Mouse (Mus musculus) hindbrain, postnatal 0 days (tissue): ENCODE data around the gene Tpst1. TPM values are rescaled to one million over a fixed set of nuclear protein-coding genes. Genes with fewer than 3 reads are reported as not detected.
A peak's percentile ranks its signal among the peaks of the same experiment; 100 is the strongest.

Experiments used
- ATAC-seq: fragments of 200-750 bp; cut with Nextera tagmentation; 2 replicates; pipeline ENCODE4 v1.8.0; 2017; ENCODE audit warnings: mild to moderate bottlenecking, moderate TSS enrichment, moderate library complexity
- DNase-seq: peaks from one replicate; pipeline ENCODE4 v3.0.0-alpha.2; 2015; ENCODE audit warnings: low spot score
- H3K27ac ChIP-seq: fragments of 300-500 bp; sonication (generic); 2 replicates; pipeline ENCODE4 v1.5.1; 2014; ENCODE audit warnings: mild to moderate bottlenecking
- H3K27me3 ChIP-seq: fragments of 300-500 bp; sonication (generic); 2 replicates; pipeline ENCODE4 v1.6.1; 2014; ENCODE audit warnings: low read length, mixed read lengths; ENCODE audit not compliant: insufficient read depth
- H3K36me3 ChIP-seq: fragments of 300-500 bp; sonication (generic); 2 replicates; pipeline ENCODE4 v1.6.1; 2014; ENCODE audit warnings: low read length, mixed read lengths; ENCODE audit not compliant: insufficient read depth
- H3K4me1 ChIP-seq: fragments of 300-500 bp; sonication (generic); 2 replicates; pipeline ENCODE4 v1.6.1; 2014; ENCODE audit warnings: antibody characterized with exemption, low read length, mixed read lengths; ENCODE audit not compliant: insufficient read depth
- H3K4me2 ChIP-seq: fragments of 300-500 bp; sonication (generic); 2 replicates; pipeline ENCODE4 v1.6.1; 2014; ENCODE audit warnings: low read depth, mild to moderate bottlenecking, low read length, moderate library complexity, mixed read lengths
- H3K4me3 ChIP-seq: fragments of 300-500 bp; sonication (generic); 2 replicates; pipeline ENCODE4 v1.5.1; 2014; ENCODE audit warnings: low read length
- H3K9ac ChIP-seq: fragments of 300-500 bp; sonication (generic); replicated peaks from 2 replicates; pipeline ENCODE4 v1.6.1; 2014; ENCODE audit warnings: mild to moderate bottlenecking, low read length, moderate library complexity, mixed read lengths
- H3K9me3 ChIP-seq: fragments of 300-500 bp; sonication (generic); 2 replicates; pipeline ENCODE4 v1.6.1; 2016; ENCODE audit warnings: low read length, mixed read lengths
- CTCF ChIP-seq: IDR thresholded peaks from 2 replicates; pipeline ENCODE4 v1.5.1; 2016; ENCODE audit warnings: antibody characterized with exemption, control low read depth, low read depth
- WGBS: fragments of 180-500 bp; shearing (Covaris S2); extraction: QIAGEN DNeasy Blood & Tissue Kit; methylation state at CpG from one replicate; pipeline ENCODE4 v1.1.7; 2014; 5-methylcytosine and 5-hydroxymethylcytosine counted together
- polyA plus RNA-seq: library from polyadenylated mRNA; unstranded; fragments of >200 nt; fragmentation: Nextera tagmentation; extraction: Ambion mirVana; gene quantifications from 2 replicates; pipeline ENCODE4 v1.2.1, GENCODE M21; 2015
- total RNA-seq: library from RNA; depleted of rRNA; stranded (reverse); fragments of >200 nt; gene quantifications from 2 replicates; pipeline ENCODE4 v1.2.3, GENCODE M21; 2014

Gene Tpst1
- total and polyA plus RNA-seq, 2 experiments from 2014 or later = 38.1 to 46.7 TPM

- Histone ChIP-seq H3K9ac (no peak overlapping the region), H3K9me3 (no peaks in the 10 kb centered on the region), H3K27me3 (no peaks in the 10 kb centered on the region), H3K27ac (no peak overlapping the region), H3K36me3 (no peaks in the 10 kb centered on the region), H3K4me3 (no peak overlapping the region), H3K4me2 (no peak overlapping the region), H3K4me1 (peaks cover 12% of the 10 kb centered on the region)
- ATAC-seq = no peak
- TF ChIP-seq CTCF = no peak
- 83% methylated on average over 5 of the region's 5 CpGs for WGBS
- DNase-seq = no peak
Observed at GRCm38 (mm10) chr5:130141138-130141537, 68.0 kb downstream of the Tpst1 start.

DNA sequence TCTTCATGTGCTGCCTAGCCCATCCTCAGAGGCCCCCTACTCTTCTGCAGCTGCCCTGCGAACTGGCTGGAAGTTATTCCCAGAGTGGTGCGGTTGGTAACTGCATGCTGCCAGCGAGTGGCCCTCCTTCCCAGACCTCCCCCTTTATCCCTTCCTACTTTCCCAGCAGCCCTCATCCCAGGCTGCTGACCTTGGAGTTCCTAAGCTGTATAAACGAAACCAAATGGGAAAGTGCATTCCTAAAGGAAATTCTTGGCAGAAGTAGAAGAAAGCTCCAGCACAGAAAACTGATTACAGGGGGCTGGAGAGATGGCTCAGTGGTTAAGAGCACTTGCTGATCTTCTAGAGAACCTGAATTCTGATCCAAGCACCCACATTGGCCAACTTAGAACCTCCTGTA lies 68.9 kb downstream of the Tpst1 start:
- WGBS = 64% methylated on average over 4 of the region's 4 CpGs
- H3K9ac ChIP-seq = no peak overlapping the region
- H3K9me3 ChIP-seq = no peaks in the 10 kb centered on the region
- no peak overlapping the region for H3K4me2 ChIP-seq
- TF ChIP-seq CTCF = no peak
- H3K27ac ChIP-seq = no peak overlapping the region
- H3K27me3 ChIP-seq = no peaks in the 10 kb centered on the region
- H3K4me3 ChIP-seq = no peak overlapping the region
- no peaks in the 10 kb centered on the region for H3K36me3 ChIP-seq
- no peak for DNase-seq
- no peak for ATAC-seq
- H3K4me1 ChIP-seq = peaks cover 12% of the 10 kb centered on the region

DNA sequence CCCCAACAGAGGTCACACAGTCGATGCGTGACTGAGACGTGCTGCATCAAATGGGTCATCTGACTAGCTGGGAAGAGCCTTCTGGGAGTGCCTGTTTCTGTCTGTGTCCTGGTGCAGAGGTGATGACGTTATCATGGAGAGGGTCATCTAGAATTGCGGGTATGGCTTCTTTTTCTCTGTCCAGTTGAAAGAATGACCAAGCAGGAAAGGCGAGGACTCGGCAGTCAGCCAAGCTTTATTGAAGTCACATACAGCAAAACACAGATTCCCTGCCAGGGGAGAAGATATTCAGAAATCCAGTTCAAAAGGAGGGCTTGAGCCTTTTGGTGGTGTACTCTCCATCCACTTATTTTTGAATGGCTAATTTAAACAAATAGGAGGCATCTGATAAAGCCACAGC lies 70.0 kb downstream of the Tpst1 start:
- Histone ChIP-seq H3K4me1 (peaks cover 12% of the 10 kb centered on the region), H3K9ac (no peak overlapping the region), H3K27ac (peak overlapping the region; percentile 94; the same call in 1 of the 2 replicates), H3K9me3 (no peaks in the 10 kb centered on the region), H3K4me3 (no peak overlapping the region), H3K27me3 (no peaks in the 10 kb centered on the region), H3K4me2 (no peak overlapping the region), H3K36me3 (no peaks in the 10 kb centered on the region)
- no peak for TF ChIP-seq CTCF
- no peak for DNase-seq
- WGBS = 87% methylated on average over 7 of the region's 7 CpGs
- ATAC-seq = no peak

DNA sequence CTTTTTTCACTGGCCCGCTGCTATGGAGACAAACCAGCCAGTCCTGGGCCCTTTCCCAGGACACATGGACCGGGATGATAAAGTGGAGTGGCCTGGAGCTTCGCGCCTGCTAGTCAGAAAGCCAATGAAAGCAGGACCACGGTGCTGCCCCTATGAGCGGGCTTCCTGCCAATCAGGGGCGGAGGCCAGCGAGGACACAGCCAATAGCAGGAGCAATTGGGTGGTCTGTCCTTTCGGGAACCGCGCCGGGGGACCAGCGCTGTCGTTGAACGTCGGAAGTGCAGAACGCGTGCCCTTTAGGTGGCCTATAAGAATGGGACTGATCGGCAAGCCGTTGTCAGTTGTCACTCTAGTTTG lies 70.8 kb downstream of the Tpst1 start:
- DNase-seq (peak; percentile 93), ATAC-seq (peak; percentile 69)
- peak overlapping the region; percentile 51 for H3K9ac ChIP-seq
- WGBS = under 1% methylated on average over 20 of the region's 20 CpGs
- peaks cover 12% of the 10 kb centered on the region for H3K4me1 ChIP-seq
- H3K36me3 ChIP-seq = peaks cover 5% of the 10 kb centered on the region; the same call in 1 of the 2 replicates
- H3K27me3 ChIP-seq = no peaks in the 10 kb centered on the region
- peak overlapping the region; percentile 94 for H3K27ac ChIP-seq
- no peak; the same call in 1 of the 2 replicates for TF ChIP-seq CTCF
- H3K4me3 ChIP-seq = peak overlapping the region; percentile 73
- H3K4me2 ChIP-seq = peak overlapping the region; percentile 94
- H3K9me3 ChIP-seq = no peaks in the 10 kb centered on the region

- peak; percentile 72 for TF ChIP-seq CTCF
- Histone ChIP-seq H3K9ac (peak within 1 kb of the TSS; percentile 75), H3K27me3 (no peaks in the 10 kb centered on the region), H3K36me3 (peaks cover 9% of the 10 kb centered on the region; the same call in 1 of the 2 replicates), H3K9me3 (no peaks in the 10 kb centered on the region), H3K4me2 (peak within 1 kb of the TSS; percentile 94), H3K4me1 (peaks cover 12% of the 10 kb centered on the region), H3K27ac (peak within 1 kb of the TSS; percentile 94), H3K4me3 (peak within 1 kb of the TSS; percentile 73)
- peak; percentile 97 for ATAC-seq
- DNase-seq = peak; percentile 98
- 1% methylated on average over 66 of the region's 66 CpGs for WGBS
Observed at GRCm38 (mm10) chr5:130144334-130145312, 71.5 kb downstream of the Tpst1 start, which contains the start of gene Kctd7. Gene Kctd7, plus strand, starts transcription at chr5:130144861.

DNA sequence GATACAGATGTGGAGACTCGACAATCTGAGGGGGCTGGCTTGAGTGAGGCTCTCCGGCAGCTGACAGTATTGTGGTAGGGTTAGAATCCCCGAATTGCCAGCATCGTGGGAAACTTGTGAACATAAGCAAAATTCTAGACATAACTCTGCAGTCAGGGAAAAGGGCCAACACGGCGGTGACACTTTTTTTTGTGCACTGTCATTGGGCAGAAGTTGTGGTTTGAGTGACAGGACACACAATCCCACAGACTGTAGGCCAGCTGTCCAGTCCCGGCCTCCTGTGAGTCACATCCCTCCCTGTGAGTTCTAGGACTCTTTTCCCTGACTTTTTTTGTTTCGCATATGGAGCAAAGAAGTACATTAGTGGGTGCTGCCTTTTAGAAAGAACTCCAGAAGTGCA lies 72.8 kb downstream of the Tpst1 start:
- H3K27me3 ChIP-seq = no peaks in the 10 kb centered on the region
- H3K9ac ChIP-seq = peak overlapping the region; percentile 75; the same call in 1 of the 2 replicates
- no peak for TF ChIP-seq CTCF
- H3K4me1 ChIP-seq = peaks cover 12% of the 10 kb centered on the region
- H3K4me2 ChIP-seq = peak overlapping the region; percentile 94
- no peak for DNase-seq
- peaks cover 16% of the 10 kb centered on the region; the same call in 1 of the 2 replicates for H3K36me3 ChIP-seq
- H3K9me3 ChIP-seq = no peaks in the 10 kb centered on the region
- H3K27ac ChIP-seq = no peak overlapping the region
- WGBS = 77% methylated on average over 8 of the region's 8 CpGs
- H3K4me3 ChIP-seq = peak overlapping the region; percentile 73
- no peak for ATAC-seq
